Mouse (Mus musculus) c-Kit-positive CD71-positive TER-119-positive erythroid progenitor cells, embryonic 14.5 days (primary cell): Measurements from ENCODE around the gene Raver2.

Source experiments
- DNase-seq: peaks from one replicate; pipeline ENCODE4 v3.0.0-alpha.2; 2013; ENCODE audit warnings: low spot score

The Raver2 gene

DNA sequence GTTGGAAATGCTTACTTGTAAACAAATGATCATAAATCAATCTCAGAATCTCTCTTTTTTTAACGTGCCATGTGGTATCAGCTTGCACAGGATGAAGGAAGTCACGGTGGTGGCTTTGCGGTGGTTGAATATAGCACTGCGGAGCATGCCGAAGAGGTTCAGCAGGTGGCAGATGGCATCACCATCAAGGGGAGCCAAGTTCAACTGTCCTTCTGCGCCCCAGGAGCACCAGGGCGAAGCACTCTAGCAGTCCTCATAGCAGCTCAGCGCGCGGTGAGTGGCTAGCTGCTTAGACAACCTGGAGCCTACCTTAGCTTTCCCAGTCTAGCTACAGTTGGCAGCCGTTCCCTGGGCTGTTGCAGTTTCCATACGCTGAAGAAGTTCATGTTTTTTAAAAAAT is 38.3 kb downstream of the Raver2 start:
- no peak for DNase-seq

- DNase-seq = no peak
These were observed 52.2 kb downstream of the Raver2 start for GRCm38 (mm10) chr4:101121002-101121401.

DNA sequence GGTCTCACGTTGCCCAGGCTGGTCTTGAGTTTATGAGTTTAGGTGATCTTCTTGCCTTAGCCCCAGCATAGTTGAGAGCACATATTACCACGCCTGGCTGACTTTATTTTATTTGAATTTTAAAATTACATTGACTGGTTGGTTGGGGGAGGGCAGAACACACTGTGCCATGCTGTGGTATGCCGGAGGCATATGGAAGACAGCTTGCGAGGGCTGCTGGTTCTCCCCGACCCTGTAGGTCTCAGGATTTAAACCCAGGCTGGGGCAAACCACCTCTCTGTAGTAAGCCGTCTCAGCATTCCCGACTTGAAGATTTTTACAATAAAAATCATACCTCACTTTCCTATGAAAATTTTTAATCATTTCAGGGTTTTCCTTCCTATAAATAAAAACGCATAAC is 66.2 kb downstream of the Raver2 start:
- no peak for DNase-seq

DNA sequence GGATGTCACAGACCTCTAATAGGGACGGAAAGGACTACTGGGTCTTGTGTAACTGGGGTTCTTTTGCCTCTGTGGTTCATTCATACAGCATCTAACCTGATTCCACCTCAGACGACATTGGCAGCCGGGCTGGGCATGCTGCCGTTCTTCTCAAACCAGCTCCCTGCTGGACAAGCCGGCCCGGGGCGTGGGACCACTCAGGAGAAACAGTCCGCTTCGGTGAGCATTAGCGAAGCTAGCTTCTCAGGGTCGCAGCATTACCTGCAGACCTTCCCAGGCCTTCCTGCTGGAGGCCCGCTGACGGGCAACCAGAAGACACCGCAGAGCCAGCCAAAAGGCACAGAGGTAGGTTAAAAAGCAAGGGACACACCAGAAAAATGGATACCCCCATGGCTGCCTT is 67.1 kb downstream of the Raver2 start:
- DNase-seq = no peak

DNA sequence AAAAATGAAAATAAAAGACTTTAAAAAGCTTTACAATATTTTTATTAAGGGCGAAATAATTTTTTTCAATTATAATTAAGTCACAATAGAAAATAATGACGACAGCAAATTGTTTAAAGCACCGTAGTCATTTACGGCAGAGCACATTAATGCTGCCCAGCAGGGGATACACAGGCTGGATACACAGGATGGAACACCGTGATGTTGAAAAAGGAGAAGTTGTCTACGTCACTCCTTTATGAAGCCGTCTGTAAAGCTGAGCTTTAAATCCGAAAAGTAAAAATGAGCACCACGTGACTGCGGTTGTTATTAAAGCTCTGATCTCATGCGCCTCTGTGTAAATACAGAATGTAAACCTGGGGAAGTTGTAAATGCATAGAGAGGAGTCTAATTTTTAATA is 69.2 kb downstream of the Raver2 start:
- no peak for DNase-seq

DNA sequence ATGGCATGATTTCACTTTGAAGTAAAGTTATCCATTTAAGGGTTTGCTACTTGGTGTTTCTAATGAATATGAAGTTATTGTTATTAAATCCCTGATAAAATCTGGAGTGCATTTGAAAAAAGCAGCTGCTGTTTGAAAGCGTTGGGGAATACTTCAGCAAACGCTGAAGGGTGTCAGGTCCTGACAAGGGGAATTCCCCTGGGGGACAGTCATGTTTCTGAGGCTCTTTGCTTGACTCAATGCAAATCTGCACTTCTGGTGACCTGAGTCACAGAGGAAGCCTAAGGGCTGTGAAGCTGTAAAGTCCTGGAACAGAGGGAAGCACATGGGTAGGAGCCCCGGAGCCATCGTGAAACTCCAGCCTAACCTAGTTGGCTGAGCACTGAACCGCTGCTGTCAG is 73.0 kb downstream of the Raver2 start:
- no peak for DNase-seq

DNA sequence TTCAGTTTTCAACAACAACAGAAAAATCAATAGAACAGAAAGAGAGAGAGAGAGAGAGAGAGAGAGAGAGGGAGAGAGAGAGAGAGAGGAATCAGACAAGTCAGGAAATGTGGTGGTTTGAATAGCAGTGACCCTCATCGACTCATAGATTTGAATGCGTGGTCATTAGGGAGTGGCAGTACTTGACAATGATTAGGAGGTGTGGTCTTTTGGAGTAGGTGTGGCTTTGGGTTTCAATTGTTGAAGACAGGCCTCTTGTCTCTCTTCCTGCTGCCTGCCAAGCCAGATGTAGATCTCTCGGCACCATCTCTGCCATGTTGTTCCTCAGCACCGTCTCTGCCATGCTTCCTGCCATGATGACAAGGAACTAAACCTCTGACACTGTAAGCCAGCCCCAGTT is 75.1 kb downstream of the Raver2 start:
- DNase-seq = no peak

DNA sequence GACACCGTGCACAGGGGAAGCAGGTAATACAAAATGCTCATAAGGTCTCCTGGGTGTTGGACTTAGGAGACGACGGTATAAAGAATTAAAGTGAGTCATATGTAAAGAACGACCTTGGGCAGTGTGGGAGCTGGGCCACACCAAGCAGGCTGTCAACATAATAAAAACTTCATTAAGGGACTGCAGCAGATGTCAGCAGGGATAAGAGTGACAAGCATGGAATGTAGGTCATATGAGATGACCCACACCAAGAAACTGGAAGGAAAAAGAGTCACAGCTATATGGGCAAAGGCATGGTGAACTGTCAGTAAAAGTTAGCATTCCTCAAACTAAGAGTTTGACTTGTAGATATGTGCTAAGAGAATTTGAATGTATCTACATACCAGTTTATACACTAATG is 75.6 kb downstream of the Raver2 start:
- no peak for DNase-seq

DNA sequence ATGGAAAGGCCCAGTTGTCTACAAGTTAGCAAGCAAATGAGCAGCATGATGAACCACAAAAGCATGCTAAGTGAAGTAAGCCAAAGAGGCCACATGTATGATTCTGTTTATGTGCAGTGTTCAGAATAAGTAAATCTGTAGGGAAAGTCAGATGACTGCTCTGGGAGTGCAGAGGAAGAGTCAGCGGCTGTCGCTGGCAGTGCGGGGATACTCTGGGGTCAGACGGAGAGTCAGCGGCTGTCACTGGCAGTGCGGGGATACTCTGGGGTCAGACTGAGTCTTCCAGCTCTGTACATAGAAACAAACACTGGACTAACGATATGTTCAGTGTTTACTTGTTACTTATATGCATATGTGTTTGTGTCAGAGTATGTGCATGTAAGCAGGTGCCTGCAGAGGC is 76.0 kb downstream of the Raver2 start:
- DNase-seq = no peak

DNA sequence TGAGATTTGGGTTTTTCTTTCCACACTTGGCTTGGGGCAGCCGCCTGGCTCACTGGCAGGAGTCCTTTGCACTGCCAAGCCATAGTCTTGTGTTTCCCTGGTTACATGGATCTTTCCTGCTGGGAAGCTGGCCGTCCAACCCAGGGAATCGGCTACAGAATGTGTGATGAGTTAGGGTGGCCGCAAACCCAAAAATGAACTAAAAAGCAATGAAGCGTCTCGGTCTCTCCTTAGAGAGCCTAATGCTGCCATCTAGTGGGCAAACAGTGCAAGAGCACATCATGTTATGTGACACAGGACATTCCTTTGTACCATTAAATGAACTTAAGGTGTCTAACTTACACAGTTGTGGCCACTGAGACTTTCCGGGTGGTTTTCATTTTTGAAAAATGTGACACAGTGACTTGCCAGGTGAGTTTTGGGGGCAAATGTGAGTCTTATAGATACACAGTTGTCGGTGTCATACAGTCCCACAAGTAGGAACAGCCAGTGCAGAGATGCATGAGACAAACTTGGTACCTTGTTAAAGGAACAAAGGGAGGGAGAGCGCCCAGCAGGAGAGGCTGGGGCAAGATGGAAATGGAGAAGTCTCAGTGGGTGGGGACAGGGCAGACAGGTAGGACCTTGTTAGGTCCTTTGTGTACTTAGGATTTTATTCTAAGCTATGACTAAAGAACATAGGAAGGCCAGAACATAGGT is 77.4 kb downstream of the Raver2 start:
- peak; percentile 55 for DNase-seq

DNA sequence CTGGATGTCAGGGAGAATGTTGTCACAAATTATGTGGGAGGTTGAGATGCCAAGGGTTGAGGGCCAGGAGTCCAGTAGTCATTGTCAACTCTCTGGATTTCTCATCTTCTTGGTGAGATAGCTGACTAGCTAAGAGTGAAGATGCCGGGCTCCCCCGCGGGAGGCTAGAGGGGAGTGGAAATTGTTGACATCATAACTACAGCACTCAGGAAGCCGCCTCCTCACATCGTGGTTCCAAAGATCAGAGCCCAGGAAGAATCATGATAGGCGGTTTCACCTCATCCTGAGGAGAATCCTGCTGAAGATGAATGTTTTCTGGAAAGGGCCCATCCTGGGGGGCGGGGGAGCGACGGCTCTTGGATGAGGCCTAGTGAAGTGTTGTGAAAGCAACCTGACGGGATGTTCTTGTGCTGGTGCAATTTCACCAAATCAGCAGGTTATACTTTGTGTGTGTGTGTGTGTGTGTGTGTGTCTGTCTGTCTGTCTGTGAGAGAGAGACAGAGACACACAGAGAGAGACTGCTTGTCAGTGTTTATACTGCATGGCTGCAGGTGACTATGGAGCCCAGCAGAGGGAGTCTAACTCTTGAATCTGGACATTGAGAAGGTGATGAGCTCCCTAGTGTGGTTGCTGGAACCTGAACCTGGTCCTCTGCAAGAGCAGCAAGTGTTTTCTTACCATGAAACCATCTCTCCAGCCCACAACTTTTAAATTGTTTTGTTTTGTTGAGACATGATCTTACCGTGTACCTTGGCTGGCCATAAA is 78.3 kb downstream of the Raver2 start:
- DNase-seq = no peak

DNA sequence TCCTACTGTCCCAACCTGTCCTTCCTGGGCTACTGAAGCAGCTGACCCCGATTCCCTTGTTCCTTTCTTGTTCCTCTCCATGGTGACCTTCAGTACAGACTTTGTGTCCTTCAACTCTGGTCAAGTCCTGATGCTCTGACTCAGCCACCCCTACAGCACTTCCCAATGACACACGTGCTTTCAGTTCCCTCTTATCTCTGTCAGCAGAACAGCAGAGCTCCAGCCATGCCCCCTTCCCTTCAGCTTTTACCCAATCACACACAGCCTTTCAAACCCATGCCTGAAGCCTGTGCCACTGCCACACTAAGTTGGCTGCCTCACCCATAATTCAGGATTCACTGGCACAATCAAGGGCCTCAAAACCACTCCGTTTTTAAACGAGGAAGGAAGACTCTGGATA is 86.8 kb downstream of the Raver2 start:
- peak; percentile 54 for DNase-seq

DNA sequence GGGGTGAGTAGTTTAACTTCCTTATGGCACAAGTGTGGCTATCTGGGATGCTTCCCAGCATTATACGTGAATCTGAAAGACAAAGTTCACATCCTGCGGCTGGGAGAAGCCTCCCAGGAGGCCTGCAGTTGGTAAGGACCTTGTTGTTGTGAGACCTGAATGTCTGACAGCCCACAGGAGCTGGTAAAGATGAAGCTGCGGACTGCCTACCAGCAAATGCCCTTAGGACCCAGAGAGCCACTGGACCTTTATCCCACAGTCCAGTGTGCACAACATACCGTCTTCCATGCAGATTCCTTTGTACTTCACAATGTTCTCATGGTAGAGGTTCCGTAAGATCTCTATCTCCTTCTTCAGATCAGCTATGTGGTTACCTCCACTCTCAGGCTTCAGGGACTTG is 88.7 kb downstream of the Raver2 start:
- no peak for DNase-seq

DNA sequence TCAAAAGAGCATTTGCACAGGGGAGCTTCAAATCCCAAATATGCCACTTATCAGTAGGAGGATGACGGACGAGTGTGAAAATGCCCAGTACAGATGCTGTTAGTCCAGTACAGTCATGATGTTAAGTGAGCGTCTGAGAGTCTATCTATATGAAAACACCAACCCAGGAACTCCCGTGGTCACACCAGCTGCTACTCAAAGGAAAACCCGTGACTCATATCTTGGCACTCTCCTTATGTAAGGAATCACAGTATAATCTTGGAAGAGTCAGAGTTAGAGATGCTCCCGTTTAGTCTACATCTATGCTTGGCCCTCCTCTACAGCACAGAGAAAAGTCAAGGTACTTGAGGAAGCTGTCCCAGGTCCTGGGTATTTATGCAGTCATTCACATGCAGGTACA is 89.5 kb downstream of the Raver2 start:
- DNase-seq = no peak

DNA sequence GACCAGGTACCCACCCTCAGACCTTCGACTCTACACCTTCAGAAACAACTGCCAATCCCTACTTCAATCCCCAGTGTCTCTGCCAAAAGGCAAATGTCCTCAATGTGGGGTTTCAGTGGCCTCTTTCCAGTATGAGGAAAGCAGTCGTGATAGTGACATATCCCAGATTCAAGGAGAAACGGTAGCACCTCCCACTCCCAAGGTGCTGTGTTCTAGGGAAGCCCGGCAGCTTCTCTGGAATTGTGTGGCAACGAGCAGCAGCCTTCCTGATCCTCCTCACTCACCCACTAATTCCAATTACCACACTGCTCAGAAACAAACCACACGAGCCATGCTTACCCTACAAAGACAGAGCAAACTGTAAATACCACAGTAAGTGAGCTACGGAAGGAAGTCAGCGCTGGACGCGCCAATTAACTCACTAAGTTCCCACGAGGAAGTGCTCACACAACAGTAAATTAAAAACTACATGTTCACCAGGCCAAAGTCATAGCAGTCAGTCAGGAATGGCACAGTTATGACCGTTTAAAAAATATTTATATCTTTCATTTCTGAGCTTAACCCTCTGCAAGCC is 90.5 kb downstream of the Raver2 start:
- DNase-seq = no peak

DNA sequence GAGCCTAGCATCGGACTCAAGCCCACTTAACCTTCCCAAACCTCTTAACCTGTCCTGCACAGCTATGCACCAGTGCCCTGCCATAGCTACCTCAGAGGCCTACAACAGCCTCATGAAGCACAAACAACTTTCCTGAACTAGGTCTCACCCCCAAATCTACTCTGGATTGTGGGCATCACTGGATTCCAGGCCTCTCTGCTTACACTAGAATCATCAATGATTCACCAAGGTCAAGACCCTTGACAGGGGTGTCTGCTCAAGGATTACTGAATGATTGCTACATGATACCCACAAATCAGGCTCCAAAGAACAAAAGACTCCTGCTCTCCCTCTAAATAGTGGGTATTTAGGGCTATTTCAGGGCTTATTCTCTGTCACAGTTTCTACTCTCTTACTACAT is 92.0 kb downstream of the Raver2 start:
- no peak for DNase-seq

DNA sequence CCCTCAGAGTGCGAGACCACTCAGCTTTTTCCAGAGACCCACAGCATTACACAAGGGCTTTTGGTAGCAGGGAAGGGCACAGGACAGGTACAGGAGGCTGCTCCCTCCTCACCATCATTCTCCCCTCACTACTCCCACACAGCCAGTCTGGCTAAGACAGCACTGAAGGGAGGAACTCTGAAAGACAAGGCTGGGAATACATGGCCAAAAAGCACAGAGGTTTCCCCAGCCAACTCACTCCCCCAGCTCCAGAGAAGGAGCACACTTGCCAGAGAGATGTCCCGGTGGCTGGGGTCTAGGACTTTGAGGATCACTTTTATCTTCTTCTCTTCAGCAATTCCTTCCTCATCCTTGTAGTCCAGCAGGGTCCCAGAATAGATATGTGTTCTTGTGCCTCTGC is 95.4 kb downstream of the Raver2 start:
- DNase-seq = no peak

- no peak for DNase-seq
These were observed 95.9 kb downstream of the Raver2 start for GRCm38 (mm10) chr4:101164673-101165072.

DNA sequence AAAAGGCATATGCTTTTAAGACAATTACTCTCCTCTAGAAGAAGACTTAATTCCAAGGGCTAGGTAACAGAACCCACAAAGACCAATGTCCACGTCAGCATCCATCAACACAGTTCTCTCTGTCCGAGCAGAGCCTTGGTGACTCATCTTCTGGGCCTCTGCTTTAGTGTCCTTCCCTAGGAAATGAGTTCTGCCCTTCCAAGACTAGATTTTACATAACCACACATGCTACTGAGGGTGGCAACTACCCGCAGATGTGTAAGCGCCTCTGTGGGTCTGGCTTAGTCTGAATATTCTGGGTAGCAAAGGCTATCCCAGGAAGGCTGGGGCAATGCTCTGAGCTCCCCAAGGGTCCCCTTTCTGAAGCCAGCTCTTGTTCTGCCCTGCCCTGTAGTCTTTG is 97.0 kb downstream of the Raver2 start:
- no peak for DNase-seq

DNA sequence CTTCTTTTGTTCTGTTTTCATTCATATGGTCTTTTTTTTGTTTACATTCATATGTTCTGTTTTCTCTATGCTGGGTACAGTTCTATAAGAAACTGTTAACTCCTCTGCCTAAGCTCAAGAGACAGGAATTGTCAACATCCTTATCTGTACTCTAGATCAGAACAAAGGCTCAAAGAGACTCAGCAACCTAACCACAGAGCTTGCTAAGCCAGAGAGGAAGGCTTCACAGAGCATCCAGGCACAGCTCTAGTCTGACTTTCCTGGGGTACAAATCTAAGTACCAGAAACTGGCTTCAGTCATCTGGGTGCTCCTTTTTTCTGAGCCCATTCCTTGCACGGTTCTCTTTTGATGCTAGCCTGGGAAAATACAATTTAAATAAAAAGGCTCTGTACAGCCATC is 99.0 kb downstream of the Raver2 start:
- DNase-seq = no peak

GRCm38 (mm10) chr4:101168189-101168778 is 99.5 kb downstream of the Raver2 start:
- DNase-seq = peak; percentile 33

- DNase-seq = no peak
These were observed 104.0 kb downstream of the Raver2 start for GRCm38 (mm10) chr4:101172738-101173137.
